Mouse (Mus musculus) midbrain, embryonic 14.5 days (tissue): ENCODE results near the gene Crip3. TPM values are rescaled to one million over a fixed set of nuclear protein-coding genes. Genes with fewer than 3 reads are reported as not detected.

ENCODE experiments used
- ATAC-seq: fragments of 200-750 bp; cut with Nextera tagmentation; 2 replicates; pipeline ENCODE4 v1.8.0; 2017; ENCODE audit warnings: moderate number of reproducible peaks, moderate library complexity; ENCODE audit not compliant: low FRiP score, low TSS enrichment
- DNase-seq: peaks from one replicate; pipeline ENCODE4 v3.0.0-alpha.2; 2015
- H3K27ac ChIP-seq: fragments of 300-500 bp; sonication (generic); replicated peaks from 2 replicates; pipeline ENCODE4 v1.5.1; 2014; ENCODE audit warnings: mild to moderate bottlenecking, low read depth, low read length, moderate library complexity
- H3K27me3 ChIP-seq: fragments of 300-500 bp; sonication (generic); 2 replicates; pipeline ENCODE4 v1.6.1; 2014; ENCODE audit warnings: low read length, control low read depth, mixed read lengths; ENCODE audit not compliant: control insufficient read depth, insufficient read depth
- H3K36me3 ChIP-seq: fragments of 300-500 bp; sonication (generic); 2 replicates; pipeline ENCODE4 v1.6.1; 2014; ENCODE audit warnings: low read length, control low read depth; ENCODE audit not compliant: control insufficient read depth, insufficient read depth
- H3K4me1 ChIP-seq: fragments of 300-500 bp; sonication (generic); 2 replicates; pipeline ENCODE4 v1.6.1; 2014; ENCODE audit warnings: mild to moderate bottlenecking, antibody characterized with exemption, low read length, control low read depth; ENCODE audit not compliant: control insufficient read depth, insufficient read depth
- H3K4me2 ChIP-seq: fragments of 300-500 bp; sonication (generic); 2 replicates; pipeline ENCODE4 v1.6.1; 2014; ENCODE audit warnings: mild to moderate bottlenecking, low read length, moderate library complexity
- H3K4me3 ChIP-seq: fragments of 300-500 bp; sonication (generic); replicated peaks from 2 replicates; pipeline ENCODE4 v1.5.1; 2014; ENCODE audit warnings: low read depth, low read length
- H3K9ac ChIP-seq: fragments of 300-500 bp; sonication (generic); replicated peaks from 2 replicates; pipeline ENCODE4 v1.6.1; 2014; ENCODE audit warnings: mild to moderate bottlenecking, low read length, moderate library complexity
- H3K9me3 ChIP-seq: fragments of 300-500 bp; sonication (generic); 2 replicates; pipeline ENCODE4 v1.6.1; 2016; ENCODE audit warnings: low read length, control low read depth, mixed read lengths; ENCODE audit not compliant: control insufficient read depth
- WGBS: fragments of 180-500 bp; shearing (Covaris S2); extraction: QIAGEN DNeasy Blood & Tissue Kit; methylation state at CpG from one replicate; pipeline ENCODE4 v1.1.7; 2014; 5-methylcytosine and 5-hydroxymethylcytosine counted together
- polyA plus RNA-seq: library from polyadenylated mRNA; unstranded; fragments of >200 nt; fragmentation: Nextera tagmentation; extraction: Ambion mirVana; gene quantifications from 2 replicates; pipeline ENCODE4 v1.2.1, GENCODE M21; 2014

The Crip3 gene
- polyA plus RNA-seq, 1 experiment from 2014 or later: 1.00 TPM

DNA sequence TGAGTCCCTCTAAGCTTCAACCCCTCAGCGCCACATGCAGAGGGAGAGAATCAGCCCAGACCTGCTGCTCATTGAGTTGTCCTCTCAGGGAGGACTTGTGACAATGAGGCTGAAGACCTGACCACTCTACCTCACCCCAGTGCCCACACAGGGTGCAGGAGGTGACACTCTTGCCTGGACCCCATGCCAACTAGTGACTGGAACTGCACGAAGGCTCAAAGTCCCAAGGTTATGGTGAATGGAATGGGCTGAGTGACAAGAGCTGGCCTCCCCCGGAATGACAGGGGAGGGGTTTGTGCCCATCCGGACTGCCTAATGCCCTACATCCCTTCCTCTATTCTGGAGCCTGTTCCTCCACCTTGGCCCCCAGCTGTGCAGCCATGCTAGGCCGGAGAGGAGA lies 24.0 kb downstream of the Crip3 start:
- DNase-seq (no peak), ATAC-seq (no peak)
- Histone ChIP-seq H3K9ac (no peak overlapping the region), H3K27me3 (no peaks in the 10 kb centered on the region), H3K4me3 (no peak overlapping the region), H3K4me1 (peaks cover 40% of the 10 kb centered on the region), H3K27ac (no peak overlapping the region), H3K4me2 (no peak overlapping the region), H3K36me3 (0 out of 2 replicates have a peak, but pooled peaks cover 3% of the 10 kb centered on the region), H3K9me3 (no peaks in the 10 kb centered on the region)
- WGBS: 26% methylated on average over 5 of the region's 5 CpGs

DNA sequence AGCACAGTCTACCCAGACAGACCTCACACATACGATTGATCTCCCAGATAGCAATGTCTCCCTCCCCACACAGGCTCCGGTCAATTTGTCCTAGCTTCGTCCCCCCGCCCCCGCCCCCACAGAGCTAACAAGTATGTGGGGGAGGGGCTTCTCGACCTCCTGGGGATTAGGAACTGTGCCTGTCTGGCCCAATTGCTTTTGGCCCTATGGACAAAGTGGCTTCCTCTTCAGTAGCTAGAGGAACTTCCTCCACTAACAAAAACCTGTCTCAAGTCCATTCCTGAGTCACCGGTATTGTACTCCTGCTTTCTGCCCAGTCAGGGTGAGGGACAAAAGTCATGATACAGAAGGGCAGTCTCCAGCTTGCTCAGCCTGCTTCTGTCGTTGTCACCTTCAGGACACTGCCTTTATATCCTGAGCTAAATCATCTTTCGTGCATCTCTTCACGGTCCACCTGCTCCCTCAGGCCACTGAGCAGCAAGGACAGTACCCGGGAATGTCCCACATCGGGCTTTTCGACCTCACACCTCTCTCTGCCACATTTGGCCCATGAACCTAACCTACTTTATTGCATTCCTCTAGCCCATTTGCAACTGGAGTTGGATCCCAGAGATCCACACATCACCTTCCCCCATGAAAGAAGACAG lies 24.7 kb downstream of the Crip3 start:
- Histone ChIP-seq H3K9me3 (no peaks in the 10 kb centered on the region), H3K36me3 (peaks cover 6% of the 10 kb centered on the region; the same call in 1 of the 2 replicates), H3K27ac (peak overlapping the region; percentile 60; the same call in 1 of the 2 replicates), H3K27me3 (no peaks in the 10 kb centered on the region), H3K9ac (no peak overlapping the region; the same call in 1 of the 2 replicates), H3K4me1 (peaks cover 40% of the 10 kb centered on the region), H3K4me3 (no peak overlapping the region), H3K4me2 (peak overlapping the region; percentile 58)
- ATAC-seq: no peak
- no peak for DNase-seq
- 4% methylated on average over 13 of the region's 13 CpGs for WGBS

DNA sequence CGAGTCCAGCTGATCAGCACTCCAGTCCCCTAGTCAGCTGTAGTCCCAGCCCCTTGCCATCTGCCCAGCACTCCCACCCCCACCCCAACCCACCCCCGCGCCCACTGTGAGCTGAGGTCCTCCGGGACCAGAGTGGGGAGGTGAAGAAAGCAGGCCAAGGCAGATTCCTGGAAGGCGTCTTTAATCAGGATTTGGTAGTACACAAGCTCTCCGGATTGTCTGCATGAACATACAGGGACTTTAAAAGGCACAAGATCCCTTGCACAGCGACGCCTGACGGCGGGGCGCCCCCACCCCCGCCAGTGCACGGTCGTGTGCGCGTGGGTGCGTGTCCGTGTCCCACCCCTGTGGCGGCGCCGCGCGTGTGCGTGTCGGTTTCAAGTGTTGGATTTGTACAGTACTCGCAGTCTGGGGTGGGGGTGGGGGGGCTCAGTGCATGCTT lies 25.3 kb downstream of the Crip3 start:
- Histone ChIP-seq H3K4me1 (peaks cover 40% of the 10 kb centered on the region), H3K27ac (peak overlapping the region; percentile 60), H3K36me3 (peaks cover 12% of the 10 kb centered on the region; the same call in 1 of the 2 replicates), H3K27me3 (no peaks in the 10 kb centered on the region), H3K4me3 (peak overlapping the region; percentile 24), H3K9ac (no peak overlapping the region; the same call in 1 of the 2 replicates), H3K9me3 (no peaks in the 10 kb centered on the region), H3K4me2 (peak overlapping the region; percentile 58)
- DNase-seq (peak; percentile 68), ATAC-seq (peak; percentile 22; the same call in 1 of the 2 replicates)
- under 1% methylated on average over 26 of the region's 26 CpGs for WGBS

DNA sequence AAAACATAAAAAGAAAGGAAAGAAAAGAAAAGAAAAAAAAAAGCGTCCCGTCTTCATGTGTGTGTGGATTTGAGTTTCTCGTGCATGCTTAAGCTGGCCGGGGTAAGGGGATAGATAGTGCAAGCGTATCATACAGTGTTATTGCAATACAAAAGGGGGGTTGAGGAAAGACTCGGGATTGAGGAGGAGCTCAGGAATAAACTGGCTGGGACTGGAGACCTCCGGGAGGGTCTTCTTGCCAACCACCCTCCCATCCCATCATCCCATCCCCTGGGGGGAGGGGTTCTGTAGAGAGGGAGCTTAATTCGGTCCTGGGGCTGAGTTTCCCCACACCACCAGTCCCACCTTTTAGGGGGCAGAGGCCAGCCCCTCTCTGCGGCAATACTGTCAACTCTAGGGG lies 25.8 kb downstream of the Crip3 start:
- Histone ChIP-seq H3K4me3 (peak overlapping the region; percentile 24), H3K27me3 (no peaks in the 10 kb centered on the region), H3K4me1 (peaks cover 40% of the 10 kb centered on the region), H3K4me2 (peak overlapping the region; percentile 58), H3K9ac (peak overlapping the region; percentile 29; the same call in 1 of the 2 replicates), H3K9me3 (no peaks in the 10 kb centered on the region), H3K36me3 (peaks cover 16% of the 10 kb centered on the region), H3K27ac (peak overlapping the region; percentile 60; the same call in 1 of the 2 replicates)
- ATAC-seq (peak; percentile 32; the same call in 1 of the 2 replicates), DNase-seq (peak; percentile 62)
- 1% methylated on average over 9 of the region's 9 CpGs for WGBS

DNA sequence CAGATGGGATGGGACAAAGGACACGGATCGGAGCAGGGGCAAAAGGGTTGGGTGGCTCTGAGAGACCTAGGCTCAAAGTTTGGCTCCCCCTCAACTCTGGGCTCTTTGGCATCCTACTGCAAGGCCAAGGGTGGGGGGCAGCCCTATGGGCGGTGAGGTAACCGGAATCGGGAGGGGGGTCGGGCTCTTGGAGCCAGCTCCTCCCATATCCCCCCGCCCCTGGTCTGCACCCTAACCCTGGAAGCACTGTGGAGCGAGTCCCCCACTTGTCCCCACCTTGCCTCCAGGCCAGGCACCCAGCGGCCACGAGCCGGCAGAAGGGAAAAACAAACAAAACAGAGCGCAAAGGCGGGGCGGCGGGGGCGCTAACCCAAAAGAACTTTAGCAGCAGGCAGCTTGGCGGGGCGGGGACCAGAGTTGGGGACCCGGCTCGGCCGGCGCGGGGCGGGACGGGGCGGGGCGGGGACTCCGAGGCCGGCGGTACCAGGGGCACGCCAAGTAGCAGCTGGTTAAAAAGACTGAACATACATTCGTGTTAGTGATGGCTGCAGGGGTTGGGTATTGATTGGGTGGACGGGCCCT lies 26.5 kb downstream of the Crip3 start:
- ATAC-seq (peak; percentile 56; the same call in 1 of the 2 replicates), DNase-seq (peak; percentile 64)
- 2% methylated on average over 33 of the region's 33 CpGs for WGBS
- Histone ChIP-seq H3K27me3 (no peaks in the 10 kb centered on the region), H3K4me1 (peaks cover 40% of the 10 kb centered on the region), H3K4me2 (peak overlapping the region; percentile 58), H3K9ac (peak overlapping the region; percentile 29; the same call in 1 of the 2 replicates), H3K27ac (0 out of 2 replicates have a peak overlapping the region, but pooled peaks have one; percentile 60), H3K36me3 (peaks cover 23% of the 10 kb centered on the region), H3K4me3 (peak overlapping the region; percentile 24), H3K9me3 (no peaks in the 10 kb centered on the region)

DNA sequence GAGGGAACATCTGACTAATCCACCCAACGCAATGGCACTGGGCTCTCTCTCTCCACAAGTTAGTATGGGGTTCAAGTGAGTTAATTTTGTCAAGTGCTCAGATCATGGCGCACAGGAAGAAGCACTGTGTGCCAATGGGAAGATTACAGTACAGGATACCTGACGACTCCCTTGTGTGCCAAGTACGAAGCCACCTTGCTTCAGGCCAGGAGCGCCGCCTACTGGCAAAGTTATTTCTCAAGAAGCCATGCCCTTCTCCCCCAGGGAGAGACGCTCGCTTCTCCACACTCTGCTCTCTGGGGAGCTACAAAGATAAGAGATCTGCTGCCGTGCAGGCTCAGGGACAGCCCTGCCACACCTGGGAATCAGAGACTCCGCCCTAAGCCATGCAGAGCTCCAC lies 29.1 kb downstream of the Crip3 start:
- peak; percentile 46 for DNase-seq
- Histone ChIP-seq H3K4me1 (peaks cover 36% of the 10 kb centered on the region), H3K4me2 (no peak overlapping the region), H3K9ac (no peak overlapping the region), H3K4me3 (no peak overlapping the region), H3K27me3 (no peaks in the 10 kb centered on the region), H3K9me3 (no peaks in the 10 kb centered on the region), H3K36me3 (peaks cover 35% of the 10 kb centered on the region), H3K27ac (no peak overlapping the region)
- 14% methylated on average over 10 of the region's 10 CpGs for WGBS
- no peak for ATAC-seq

DNA sequence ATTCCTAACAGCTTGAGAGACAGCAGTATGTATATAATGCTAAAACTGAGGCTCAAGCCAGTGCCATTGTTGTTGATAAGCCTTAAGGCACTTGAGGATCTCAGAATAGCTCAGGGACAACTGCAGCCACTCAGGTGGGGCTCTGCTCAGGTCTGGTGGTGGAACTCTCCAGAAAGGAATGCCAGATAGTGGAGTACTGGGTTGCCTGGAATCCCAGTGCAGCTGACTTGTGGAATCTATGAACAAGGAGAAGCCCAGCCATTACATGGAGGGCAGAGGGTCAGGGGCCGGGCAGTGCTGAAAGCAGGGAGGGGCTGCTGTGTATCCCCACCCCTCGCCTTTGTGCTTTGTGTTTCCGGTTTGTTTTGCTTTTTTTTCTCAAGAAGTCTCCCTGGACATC lies 29.7 kb downstream of the Crip3 start:
- Histone ChIP-seq H3K9me3 (no peaks in the 10 kb centered on the region), H3K36me3 (peaks cover 40% of the 10 kb centered on the region), H3K27ac (no peak overlapping the region), H3K4me1 (peaks cover 30% of the 10 kb centered on the region), H3K4me2 (no peak overlapping the region), H3K27me3 (no peaks in the 10 kb centered on the region), H3K9ac (no peak overlapping the region), H3K4me3 (no peak overlapping the region)
- DNase-seq (no peak), ATAC-seq (no peak)
- 57% methylated on average over 3 of the region's 3 CpGs for WGBS

DNA sequence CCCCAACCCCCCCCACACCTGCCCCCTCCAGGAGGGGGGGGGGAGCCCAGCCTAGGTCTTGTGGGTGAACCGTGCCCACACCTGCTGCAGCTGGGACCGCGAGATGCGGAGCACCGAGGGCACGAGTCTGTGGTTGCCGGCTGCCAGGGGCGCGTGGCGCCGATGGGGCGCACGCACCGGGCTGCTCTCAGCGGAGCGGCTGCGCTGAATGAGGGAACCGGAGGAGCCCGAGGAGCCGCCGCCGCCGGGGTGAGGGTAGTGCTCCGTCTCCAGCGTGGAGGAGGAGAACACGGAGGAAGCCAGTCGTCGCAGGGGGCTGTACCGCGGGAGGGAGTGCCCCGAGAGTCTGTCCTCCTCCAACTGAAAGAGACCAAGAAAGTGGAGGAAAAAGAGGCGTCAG lies 31.9 kb downstream of the Crip3 start:
- ATAC-seq (no peak), DNase-seq (no peak)
- no peak overlapping the region for H3K4me3 ChIP-seq
- H3K27ac ChIP-seq: no peak overlapping the region
- WGBS: 5% methylated on average over 32 of the region's 32 CpGs
- no peaks in the 10 kb centered on the region for H3K27me3 ChIP-seq
- H3K9ac ChIP-seq: no peak overlapping the region
- no peaks in the 10 kb centered on the region for H3K9me3 ChIP-seq
- peak overlapping the region; percentile 10; the same call in 1 of the 2 replicates for H3K4me2 ChIP-seq
- H3K4me1 ChIP-seq: peaks cover 7% of the 10 kb centered on the region
- H3K36me3 ChIP-seq: peaks cover 58% of the 10 kb centered on the region
